Mouse (Mus musculus) intestine, postnatal 0 days (tissue): ENCODE measurements at regions not wholly inside any gene's neighbourhood (a gene's known extent, or its start where the extent isn't known, plus 50 kb on each side); places are given as distances from the start of the nearest gene placed in this dataset.

Source experiments
- ATAC-seq: fragments of 200-750 bp; cut with Nextera tagmentation; 2 replicates; pipeline ENCODE4 v1.8.0; 2017; ENCODE audit warnings: mild to moderate bottlenecking, moderate TSS enrichment, moderate library complexity
- H3K27ac ChIP-seq: fragments of 300-500 bp; sonication (generic); 2 replicates; pipeline ENCODE4 v1.5.1; 2014; ENCODE audit warnings: mild to moderate bottlenecking, low read depth, low read length, moderate library complexity
- H3K27me3 ChIP-seq: fragments of 300-500 bp; sonication (generic); replicated peaks from 2 replicates; pipeline ENCODE4 v1.6.1; 2014; ENCODE audit warnings: low read length, mixed read lengths; ENCODE audit not compliant: control insufficient read depth, insufficient read depth
- H3K36me3 ChIP-seq: fragments of 300-500 bp; sonication (generic); 2 replicates; pipeline ENCODE4 v1.6.1; 2014; ENCODE audit warnings: mild to moderate bottlenecking, moderate library complexity; ENCODE audit not compliant: control insufficient read depth, insufficient read depth
- H3K4me1 ChIP-seq: fragments of 300-500 bp; sonication (generic); replicated peaks from 2 replicates; pipeline ENCODE4 v1.6.1; 2014; ENCODE audit warnings: antibody characterized with exemption, low read length, mixed read lengths; ENCODE audit not compliant: control insufficient read depth, insufficient read depth
- H3K4me2 ChIP-seq: fragments of 300-500 bp; sonication (generic); replicated peaks from 2 replicates; pipeline ENCODE4 v1.6.1; 2014; ENCODE audit warnings: low read depth, mild to moderate bottlenecking, moderate library complexity
- H3K4me3 ChIP-seq: fragments of 300-500 bp; sonication (generic); 2 replicates; pipeline ENCODE4 v1.5.1; 2014; ENCODE audit warnings: low read depth, low read length
- H3K9ac ChIP-seq: fragments of 300-500 bp; sonication (generic); 2 replicates; pipeline ENCODE4 v1.6.1; 2014; ENCODE audit warnings: mild to moderate bottlenecking, low read depth, low read length
- H3K9me3 ChIP-seq: fragments of 300-500 bp; sonication (generic); 2 replicates; pipeline ENCODE4 v1.6.1; 2016; ENCODE audit warnings: mixed run types; ENCODE audit not compliant: control insufficient read depth
- CTCF ChIP-seq: sonication (generic); IDR thresholded peaks from 2 replicates; pipeline ENCODE4 v1.5.1; 2016; ENCODE audit warnings: low read depth, mild to moderate bottlenecking, control low read depth, antibody characterized with exemption, moderate library complexity
- WGBS: fragments of 180-500 bp; shearing (Covaris S2); extraction: QIAGEN DNeasy Blood & Tissue Kit; methylation state at CpG from one replicate; pipeline ENCODE4 v1.1.7; 2014; 5-methylcytosine and 5-hydroxymethylcytosine counted together

DNA sequence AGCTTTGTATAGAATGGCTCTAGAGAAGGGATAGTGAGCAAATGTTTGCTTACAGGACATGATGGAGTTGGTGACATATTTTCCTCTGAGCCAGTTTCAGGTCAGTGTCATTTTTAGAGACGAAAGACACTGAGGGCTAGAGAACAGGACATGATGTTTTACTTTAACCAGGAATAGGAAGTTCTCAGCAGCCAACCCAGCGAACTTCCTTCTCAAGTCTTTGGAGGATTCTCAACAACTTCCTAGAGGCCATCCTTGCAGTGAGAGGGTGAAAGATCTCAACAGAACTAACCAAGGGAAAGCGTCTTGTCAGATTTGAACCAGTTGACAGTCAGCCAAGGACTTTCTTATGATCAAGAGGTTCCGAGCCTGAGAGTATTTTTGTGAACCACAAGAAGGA is 153.7 kb upstream of the Jade1 start:
- no peak overlapping the region for H3K4me2 ChIP-seq
- no peaks in the 10 kb centered on the region for H3K9me3 ChIP-seq
- no peaks in the 10 kb centered on the region for H3K4me1 ChIP-seq
- no peak for TF ChIP-seq CTCF
- no peak overlapping the region for H3K9ac ChIP-seq
- 84% methylated on average over 4 of the region's 4 CpGs for WGBS
- no peaks in the 10 kb centered on the region for H3K27me3 ChIP-seq
- H3K4me3 ChIP-seq: no peak overlapping the region
- no peak for ATAC-seq
- no peak overlapping the region for H3K27ac ChIP-seq
- no peaks in the 10 kb centered on the region for H3K36me3 ChIP-seq

DNA sequence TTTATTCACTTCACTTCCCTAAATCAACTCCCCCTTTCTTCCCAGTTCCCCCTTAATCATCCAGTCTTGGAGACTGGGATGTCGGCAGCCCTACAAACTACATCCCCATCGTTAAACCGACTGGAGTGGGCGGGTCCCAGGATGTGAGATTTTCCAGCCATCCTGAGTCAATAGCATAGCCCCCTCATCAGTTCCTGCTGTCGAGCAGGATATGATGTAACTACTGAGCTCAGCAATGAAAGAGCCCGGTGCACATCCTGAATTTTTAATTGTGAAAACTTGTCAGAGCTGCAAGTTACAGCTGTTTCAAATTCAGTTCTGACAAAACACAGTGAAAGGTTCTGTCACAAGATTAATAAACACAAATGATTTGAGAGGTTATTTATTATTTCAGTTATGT is 165.7 kb upstream of the Jade1 start:
- Histone ChIP-seq H3K9ac (no peak overlapping the region), H3K27me3 (no peaks in the 10 kb centered on the region), H3K4me2 (no peak overlapping the region), H3K4me3 (no peak overlapping the region), H3K36me3 (no peaks in the 10 kb centered on the region), H3K4me1 (no peaks in the 10 kb centered on the region), H3K27ac (no peak overlapping the region), H3K9me3 (no peaks in the 10 kb centered on the region)
- TF ChIP-seq CTCF: no peak
- ATAC-seq: no peak
- WGBS: 42% methylated on average over 6 of the region's 6 CpGs

DNA sequence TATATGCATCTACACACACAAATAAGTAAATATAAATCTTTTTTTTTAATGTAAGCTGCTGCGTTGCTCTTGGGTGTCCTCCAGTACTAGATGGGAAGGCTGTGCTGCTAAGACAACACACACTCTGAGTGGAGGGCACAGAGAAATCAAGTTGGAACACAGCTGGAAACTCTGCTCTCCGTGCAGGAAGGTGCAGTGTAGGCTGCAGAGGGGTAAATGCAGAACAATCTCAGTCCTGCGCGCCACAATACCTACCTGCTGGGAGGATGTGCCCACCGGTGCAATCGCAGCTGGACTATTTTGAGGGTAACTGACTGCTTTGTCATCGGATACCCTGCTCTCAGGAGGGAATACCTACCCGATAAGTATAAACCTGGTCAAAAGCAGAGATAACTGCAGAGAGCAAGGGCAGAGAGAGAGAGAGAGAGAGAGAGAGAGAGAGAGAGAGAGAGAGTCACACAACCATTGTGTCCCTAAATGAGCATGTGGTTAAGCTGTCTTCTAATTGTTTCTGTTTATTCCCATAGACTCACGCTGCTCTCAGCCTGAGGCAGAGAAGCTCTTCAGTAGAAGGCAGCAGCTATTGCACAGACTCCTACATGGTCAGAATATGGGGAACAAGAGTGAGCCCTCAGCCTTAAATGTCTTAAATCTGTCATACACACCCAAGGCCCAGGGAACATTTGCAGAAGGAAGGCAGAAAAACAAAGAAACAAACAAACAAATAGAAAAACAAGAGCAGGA is 167.9 kb upstream of the Jade1 start:
- H3K36me3 ChIP-seq: no peaks in the 10 kb centered on the region

DNA sequence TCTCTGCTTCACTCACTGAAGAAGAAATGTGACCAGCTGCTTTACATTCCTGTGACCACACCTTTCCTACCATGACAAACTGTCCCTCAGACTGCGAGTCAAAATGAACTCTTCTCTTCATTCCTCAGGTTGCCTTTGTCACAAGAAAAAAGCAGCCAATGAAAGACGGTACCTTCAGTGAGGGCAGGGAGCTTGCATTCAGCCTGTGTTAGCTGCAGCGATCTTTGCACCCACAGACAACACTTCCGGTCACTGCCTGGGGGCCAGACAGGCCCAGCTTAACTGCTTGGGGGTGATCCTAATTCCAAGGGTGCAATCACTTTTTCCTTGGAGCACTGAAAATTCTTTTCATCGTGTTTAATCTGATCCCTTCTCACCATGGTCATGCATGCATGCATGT is 169.2 kb upstream of the Jade1 start:
- H3K36me3 ChIP-seq: no peaks in the 10 kb centered on the region
- no peak for TF ChIP-seq CTCF
- H3K27ac ChIP-seq: no peak overlapping the region
- no peaks in the 10 kb centered on the region for H3K4me1 ChIP-seq
- no peaks in the 10 kb centered on the region for H3K27me3 ChIP-seq
- WGBS: 34% methylated on average over 5 of the region's 5 CpGs
- no peak overlapping the region for H3K9ac ChIP-seq
- no peak overlapping the region for H3K4me3 ChIP-seq
- H3K9me3 ChIP-seq: no peaks in the 10 kb centered on the region
- peak; percentile 62; the same call in 1 of the 2 replicates for ATAC-seq
- 0 out of 2 replicates have a peak overlapping the region, but pooled peaks have one; percentile 7 for H3K4me2 ChIP-seq

More for the DNA sequence above, 167.9 kb upstream of the Jade1 start:
- WGBS: 83% methylated on average over 9 of the region's 9 CpGs
- ATAC-seq: no peak
- TF ChIP-seq CTCF: no peak
- no peaks in the 10 kb centered on the region for H3K9me3 ChIP-seq
- H3K4me1 ChIP-seq: no peaks in the 10 kb centered on the region
- H3K4me2 ChIP-seq: no peak overlapping the region
- no peak overlapping the region for H3K27ac ChIP-seq
- H3K4me3 ChIP-seq: no peak overlapping the region
- H3K27me3 ChIP-seq: no peaks in the 10 kb centered on the region
- H3K9ac ChIP-seq: no peak overlapping the region

DNA sequence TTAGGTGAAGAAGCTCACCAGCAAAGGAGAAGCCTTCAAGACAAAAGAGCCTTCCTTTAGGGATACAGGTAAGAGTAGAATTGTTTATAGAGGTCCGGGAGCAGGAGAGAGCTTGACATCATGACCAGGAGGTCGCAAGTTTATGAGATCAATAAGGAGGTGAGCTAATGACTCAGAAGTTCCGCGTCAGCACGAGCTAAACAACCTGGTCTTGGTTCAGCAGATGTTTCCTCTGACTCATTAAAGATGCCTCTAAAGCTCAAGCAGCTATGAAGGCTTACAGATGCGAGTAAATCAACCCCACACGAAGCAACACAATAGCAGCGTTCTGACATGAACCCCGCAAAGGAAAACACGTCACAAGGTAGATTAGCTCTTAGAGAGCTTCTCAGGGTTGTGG is 171.1 kb upstream of the Jade1 start:
- ATAC-seq: 0 out of 2 replicates have a peak, but pooled peaks have one; percentile 55
- no peak overlapping the region for H3K27ac ChIP-seq
- H3K4me1 ChIP-seq: no peaks in the 10 kb centered on the region
- no peaks in the 10 kb centered on the region for H3K36me3 ChIP-seq
- no peak for TF ChIP-seq CTCF
- no peak overlapping the region for H3K4me2 ChIP-seq
- WGBS: 57% methylated on average over 10 of the region's 10 CpGs
- H3K9me3 ChIP-seq: no peaks in the 10 kb centered on the region
- H3K9ac ChIP-seq: no peak overlapping the region
- H3K27me3 ChIP-seq: no peaks in the 10 kb centered on the region
- H3K4me3 ChIP-seq: no peak overlapping the region

DNA sequence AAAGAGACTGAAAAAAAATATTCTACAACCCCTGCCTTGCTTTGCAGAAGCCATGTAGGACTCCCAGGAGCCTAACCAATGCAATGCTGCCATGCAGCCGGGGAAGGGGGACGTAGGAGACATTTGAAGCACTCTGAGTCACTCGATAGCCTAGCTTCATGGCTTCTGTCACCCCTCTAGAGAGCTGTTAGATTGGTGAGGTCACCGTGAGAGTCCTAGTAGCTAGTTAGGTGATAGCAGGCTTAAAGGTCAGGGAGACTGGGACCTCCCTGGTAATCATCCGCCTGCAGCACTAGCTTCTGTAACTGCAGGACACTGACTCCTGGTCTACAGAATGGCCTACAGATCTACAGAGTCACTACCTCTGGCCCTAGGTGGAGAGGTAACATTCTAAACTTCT is 177.0 kb upstream of the Jade1 start:
- no peak overlapping the region for H3K4me2 ChIP-seq
- no peaks in the 10 kb centered on the region for H3K4me1 ChIP-seq
- no peak; the same call in 1 of the 2 replicates for ATAC-seq
- H3K36me3 ChIP-seq: no peaks in the 10 kb centered on the region
- no peak for TF ChIP-seq CTCF
- H3K9me3 ChIP-seq: no peaks in the 10 kb centered on the region
- H3K27me3 ChIP-seq: no peaks in the 10 kb centered on the region
- H3K4me3 ChIP-seq: no peak overlapping the region
- H3K9ac ChIP-seq: no peak overlapping the region
- no peak overlapping the region for H3K27ac ChIP-seq
- 70% methylated on average over 5 of the region's 5 CpGs for WGBS
